Mouse (Mus musculus): Measurements from ENCODE around the gene Elmo1. TPM values are rescaled to one million over a fixed set of nuclear protein-coding genes. Genes with fewer than 3 reads are reported as not detected.

Gene Elmo1
- polyA plus RNA-seq, 1 experiment from 2014 or later = 17.4 TPM

- no peak for ATAC-seq (ENCODE audit: insufficient number of reproducible peaks, low FRiP score, low TSS enrichment, low read depth)
- Histone ChIP-seq H3K9me3 (no peaks in the 10 kb centered on the region), H3K4me1 (no peaks in the 10 kb centered on the region), H3K4me2 (no peak overlapping the region), H3K27me3 (no peaks in the 10 kb centered on the region), H3K4me3 (no peak overlapping the region), H3K9ac (no peak overlapping the region), H3K36me3 (no peaks in the 10 kb centered on the region), H3K27ac (no peak overlapping the region)
- WGBS = 49% methylated on average over 5 of the region's 5 CpGs
These were observed 27.1 kb upstream of the Elmo1 start for GRCm38 (mm10) chr13:20063331-20063730.

GRCm38 (mm10) chr13:20072043-20072442 lies 18.4 kb upstream of the Elmo1 start:
- H3K36me3 ChIP-seq = no peaks in the 10 kb centered on the region
- no peak overlapping the region for H3K4me3 ChIP-seq
- H3K9me3 ChIP-seq = no peaks in the 10 kb centered on the region
- ATAC-seq (ENCODE audit: insufficient number of reproducible peaks, low FRiP score, low TSS enrichment, low read depth) = no peak
- no peak overlapping the region for H3K9ac ChIP-seq
- no peak overlapping the region for H3K27ac ChIP-seq
- H3K4me1 ChIP-seq = no peaks in the 10 kb centered on the region
- no peak overlapping the region for H3K4me2 ChIP-seq
- no peaks in the 10 kb centered on the region for H3K27me3 ChIP-seq

- Histone ChIP-seq H3K4me1 (no peaks in the 10 kb centered on the region), H3K9ac (no peak overlapping the region), H3K36me3 (no peaks in the 10 kb centered on the region), H3K4me2 (no peak overlapping the region), H3K9me3 (no peaks in the 10 kb centered on the region), H3K4me3 (no peak overlapping the region), H3K27me3 (no peaks in the 10 kb centered on the region), H3K27ac (no peak overlapping the region)
- no peak for ATAC-seq (ENCODE audit: insufficient number of reproducible peaks, low FRiP score, low TSS enrichment, low read depth)
- 78% methylated on average over 5 of the region's 5 CpGs for WGBS
These were observed 17.4 kb upstream of the Elmo1 start for GRCm38 (mm10) chr13:20072994-20073393.

DNA sequence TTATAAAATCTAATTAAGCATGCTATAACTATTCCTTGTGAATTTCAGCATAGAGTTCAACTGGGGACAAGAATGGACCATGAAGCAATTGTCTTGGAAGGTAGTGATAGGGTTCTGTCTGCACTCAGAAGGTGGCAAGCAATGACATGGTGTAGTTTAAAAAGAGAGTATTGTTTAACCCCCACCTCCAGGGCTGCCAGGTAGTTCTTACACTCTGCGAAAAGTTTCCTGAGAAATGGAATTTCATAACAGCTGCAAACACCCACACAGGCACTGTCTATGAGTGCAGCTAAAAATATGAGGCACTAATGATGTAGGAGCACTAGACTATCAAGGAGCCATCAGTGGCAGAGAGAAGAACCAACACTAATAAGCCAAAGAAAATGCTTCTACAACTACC lies 13.9 kb upstream of the Elmo1 start:
- ATAC-seq (ENCODE audit: insufficient number of reproducible peaks, low FRiP score, low TSS enrichment, low read depth) = no peak
- no peak overlapping the region for H3K27ac ChIP-seq
- 76% methylated on average over 1 of the region's 1 CpGs for WGBS

DNA sequence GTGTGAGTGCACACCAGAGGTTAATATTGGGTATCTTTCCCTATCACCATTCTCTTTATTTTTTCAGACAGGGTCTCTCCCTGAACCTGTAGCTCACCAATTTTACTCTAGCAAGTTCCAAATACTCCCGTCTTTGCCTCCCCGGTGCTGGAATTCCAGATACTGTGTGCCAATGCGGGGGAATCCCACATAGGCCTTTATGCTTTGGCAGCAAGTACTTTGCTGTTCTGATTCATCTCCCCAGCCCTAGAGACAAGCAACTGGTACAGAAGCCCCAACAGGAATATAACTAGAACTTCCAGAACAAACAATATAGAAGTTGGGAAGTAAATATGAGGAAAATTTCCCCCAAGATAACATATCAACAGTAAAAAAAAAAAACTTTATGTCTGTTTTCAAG lies 13.2 kb upstream of the Elmo1 start:
- no peak for ATAC-seq (ENCODE audit: insufficient number of reproducible peaks, low FRiP score, low TSS enrichment, low read depth)
- H3K4me2 ChIP-seq = no peak overlapping the region
- no peaks in the 10 kb centered on the region for H3K9me3 ChIP-seq
- H3K9ac ChIP-seq = no peak overlapping the region
- H3K27me3 ChIP-seq = no peaks in the 10 kb centered on the region
- H3K27ac ChIP-seq = no peak overlapping the region
- H3K4me1 ChIP-seq = no peaks in the 10 kb centered on the region
- no peaks in the 10 kb centered on the region for H3K36me3 ChIP-seq
- no peak overlapping the region for H3K4me3 ChIP-seq
- 84% methylated on average over 3 of the region's 3 CpGs for WGBS

More for the DNA sequence above, 13.9 kb upstream of the Elmo1 start:
- no peaks in the 10 kb centered on the region for H3K9me3 ChIP-seq
- no peak overlapping the region for H3K4me2 ChIP-seq
- H3K4me3 ChIP-seq = no peak overlapping the region
- no peaks in the 10 kb centered on the region for H3K36me3 ChIP-seq
- no peak overlapping the region for H3K9ac ChIP-seq
- no peaks in the 10 kb centered on the region for H3K4me1 ChIP-seq
- no peaks in the 10 kb centered on the region for H3K27me3 ChIP-seq

DNA sequence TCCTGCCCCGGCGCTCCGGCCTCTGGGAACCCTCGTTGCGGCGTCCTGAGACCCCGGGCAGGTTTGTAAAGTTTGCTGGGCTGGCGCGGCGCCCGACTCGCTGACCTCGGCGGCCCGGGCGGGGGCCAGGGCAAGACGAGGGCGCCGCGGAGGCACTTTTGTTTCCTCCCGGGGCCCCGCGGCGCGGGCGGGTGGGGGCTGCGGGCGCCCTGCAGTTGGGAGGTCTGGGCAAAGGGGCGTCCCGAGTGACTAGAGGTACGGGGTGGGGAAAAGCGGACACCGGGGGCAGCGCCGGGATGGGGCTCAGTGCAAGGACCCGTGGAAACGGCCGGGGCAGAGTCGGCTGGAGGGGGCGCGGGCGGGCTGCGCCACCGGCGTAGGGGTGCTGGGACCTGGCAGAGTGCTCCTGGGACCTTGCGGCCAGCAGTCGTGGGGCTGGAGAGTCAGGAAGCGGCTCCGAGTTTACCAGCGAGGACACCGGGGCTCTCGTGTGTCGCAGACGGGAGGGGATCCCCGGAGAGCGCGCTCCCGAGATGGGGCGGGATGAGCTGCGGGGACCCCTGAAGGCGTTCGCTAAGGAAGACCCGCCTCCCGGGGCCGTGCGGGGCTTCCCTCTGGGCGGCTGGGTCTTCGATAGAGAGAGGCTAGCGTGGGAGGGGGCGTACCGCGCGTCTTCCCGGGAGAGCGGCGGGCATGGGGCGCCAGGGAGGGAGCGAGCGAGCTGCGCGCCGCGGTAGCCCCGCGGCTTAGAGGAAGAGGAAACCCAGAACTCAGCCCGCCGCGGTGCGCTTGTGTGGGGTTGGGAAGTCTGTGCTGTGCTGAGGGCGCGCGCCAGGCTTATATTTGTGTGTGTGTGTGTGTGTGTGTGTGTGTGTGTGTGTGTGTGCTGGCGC lies 561 bp downstream of the Elmo1 start:
- Histone ChIP-seq H3K9ac (peak overlapping the region; percentile 72), H3K27me3 (peaks cover 6% of the 10 kb centered on the region; the same call in 1 of the 2 replicates), H3K9me3 (no peaks in the 10 kb centered on the region), H3K36me3 (no peaks in the 10 kb centered on the region), H3K4me1 (peaks cover 21% of the 10 kb centered on the region), H3K4me3 (peak overlapping the region; percentile 66), H3K27ac (peak overlapping the region; percentile 82), H3K4me2 (peak overlapping the region; percentile 98)
- under 1% methylated on average over 92 of the region's 93 CpGs for WGBS
- ATAC-seq (ENCODE audit: insufficient number of reproducible peaks, low FRiP score, low TSS enrichment, low read depth) = 0 out of 2 replicates have a peak, but pooled peaks have one; percentile 55

DNA sequence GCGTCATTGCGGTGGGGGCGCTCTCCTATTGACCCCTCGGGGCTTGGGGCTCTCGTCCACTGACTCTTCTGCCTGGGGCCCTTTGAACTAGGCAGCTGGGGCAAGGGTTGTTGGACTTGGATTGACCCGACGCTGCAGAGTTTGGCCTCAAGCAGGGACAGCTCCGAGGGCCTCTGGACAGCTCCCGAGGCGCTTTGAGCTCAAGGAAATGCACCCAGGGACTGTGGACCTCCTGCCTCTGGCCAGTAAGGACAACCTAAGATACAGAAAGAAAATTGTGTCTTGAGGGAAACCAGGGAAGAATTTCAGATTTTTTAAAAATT lies 1.2 kb downstream of the Elmo1 start:
- 0 out of 2 replicates have a peak overlapping the region, but pooled peaks have one; percentile 82 for H3K27ac ChIP-seq
- peaks cover 6% of the 10 kb centered on the region; the same call in 1 of the 2 replicates for H3K27me3 ChIP-seq
- under 1% methylated on average over 9 of the region's 10 CpGs for WGBS
- no peak for ATAC-seq (ENCODE audit: insufficient number of reproducible peaks, low FRiP score, low TSS enrichment, low read depth)
- H3K4me3 ChIP-seq = peak overlapping the region; percentile 66
- H3K9me3 ChIP-seq = no peaks in the 10 kb centered on the region
- peak overlapping the region; percentile 98 for H3K4me2 ChIP-seq
- peaks cover 21% of the 10 kb centered on the region for H3K4me1 ChIP-seq
- no peaks in the 10 kb centered on the region for H3K36me3 ChIP-seq
- H3K9ac ChIP-seq = no peak overlapping the region; the same call in 1 of the 2 replicates

GRCm38 (mm10) chr13:20092301-20092700 lies 1.9 kb downstream of the Elmo1 start:
- no peak overlapping the region for H3K4me2 ChIP-seq
- H3K36me3 ChIP-seq = no peaks in the 10 kb centered on the region
- H3K27me3 ChIP-seq = peaks cover 6% of the 10 kb centered on the region; the same call in 1 of the 2 replicates
- no peak for ATAC-seq (ENCODE audit: insufficient number of reproducible peaks, low FRiP score, low TSS enrichment, low read depth)
- H3K4me1 ChIP-seq = peaks cover 21% of the 10 kb centered on the region
- no peaks in the 10 kb centered on the region for H3K9me3 ChIP-seq
- H3K9ac ChIP-seq = no peak overlapping the region
- H3K27ac ChIP-seq = no peak overlapping the region
- no peak overlapping the region for H3K4me3 ChIP-seq
- 81% methylated on average over 3 of the region's 3 CpGs for WGBS

- Histone ChIP-seq H3K9ac (no peak overlapping the region), H3K4me1 (peaks cover 21% of the 10 kb centered on the region), H3K27me3 (peaks cover 6% of the 10 kb centered on the region; the same call in 1 of the 2 replicates), H3K9me3 (no peaks in the 10 kb centered on the region), H3K4me2 (no peak overlapping the region), H3K36me3 (no peaks in the 10 kb centered on the region), H3K4me3 (no peak overlapping the region), H3K27ac (no peak overlapping the region)
- no peak for ATAC-seq (ENCODE audit: insufficient number of reproducible peaks, low FRiP score, low TSS enrichment, low read depth)
- 69% methylated on average over 19 of the region's 19 CpGs for WGBS
These were observed 3.1 kb downstream of the Elmo1 start for GRCm38 (mm10) chr13:20093307-20094045.

DNA sequence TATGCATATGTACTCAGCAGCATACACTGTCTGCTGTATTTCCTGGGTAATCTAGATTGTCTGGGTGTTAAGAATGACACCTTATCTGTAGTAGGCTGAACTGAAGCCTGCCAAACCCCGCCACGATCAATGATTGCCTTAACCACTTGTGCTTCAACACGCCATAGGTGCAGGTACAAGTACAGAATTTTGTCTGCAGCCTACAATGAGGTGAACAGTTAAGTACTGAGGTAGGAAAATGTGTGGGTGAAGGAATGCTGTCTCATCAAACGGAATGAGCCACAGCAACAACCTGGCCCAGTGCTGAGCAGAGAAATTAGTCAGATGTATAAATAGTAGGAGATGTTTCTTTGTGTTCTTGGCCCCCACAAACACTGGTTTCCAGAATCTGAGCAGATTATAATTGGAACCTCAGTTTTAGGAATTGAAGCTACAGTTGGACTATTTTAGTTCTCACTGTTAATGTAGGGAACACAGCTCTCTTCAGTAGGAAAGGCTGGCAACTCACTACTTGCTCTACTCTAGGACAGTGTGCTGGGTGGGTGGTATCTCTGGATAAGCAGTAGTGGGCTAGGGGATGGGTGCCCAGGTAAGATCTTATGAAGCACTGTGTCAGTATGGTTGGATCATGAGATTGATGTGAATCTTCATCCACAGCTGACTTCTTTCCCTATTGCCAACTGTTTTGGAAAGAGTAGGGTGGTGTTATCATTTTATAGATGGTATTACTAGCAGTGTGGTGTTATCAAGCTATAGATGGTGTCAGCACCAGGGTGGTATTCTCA lies 4.7 kb downstream of the Elmo1 start:
- Histone ChIP-seq H3K36me3 (no peaks in the 10 kb centered on the region), H3K4me1 (peaks cover 16% of the 10 kb centered on the region), H3K4me2 (no peak overlapping the region), H3K9me3 (no peaks in the 10 kb centered on the region), H3K27ac (no peak overlapping the region), H3K9ac (no peak overlapping the region), H3K4me3 (no peak overlapping the region), H3K27me3 (no peaks in the 10 kb centered on the region)
- ATAC-seq (ENCODE audit: insufficient number of reproducible peaks, low FRiP score, low TSS enrichment, low read depth) = no peak
- 83% methylated on average over 4 of the region's 4 CpGs for WGBS

DNA sequence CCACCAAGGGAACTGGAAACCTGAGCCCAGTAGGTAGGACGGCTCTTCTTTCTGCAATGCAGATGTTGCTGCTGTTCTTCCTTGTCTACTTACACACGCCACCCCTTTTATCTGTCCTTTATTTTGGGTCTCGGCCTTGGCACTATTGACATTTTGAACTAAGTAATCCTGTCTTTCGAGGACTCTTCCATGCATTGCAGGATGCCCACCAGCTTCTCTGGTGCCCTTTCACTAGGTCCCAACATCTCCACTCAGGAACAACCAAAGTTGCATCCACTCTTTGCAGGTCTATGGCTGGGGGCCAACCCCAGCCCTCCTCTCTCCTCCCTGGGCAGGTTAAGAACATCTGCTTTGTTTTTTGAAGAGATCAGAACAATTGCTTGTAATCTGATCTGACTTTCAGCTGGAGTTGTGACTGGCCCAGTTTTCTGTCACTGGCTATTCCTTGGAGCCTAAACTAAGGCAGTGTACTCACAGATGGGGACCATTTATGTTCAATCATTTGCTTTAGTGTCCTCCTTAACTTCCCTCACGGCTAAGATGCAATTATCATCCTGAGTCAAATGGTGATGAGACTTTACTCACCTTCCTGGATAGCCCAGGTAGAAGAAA lies 6.7 kb downstream of the Elmo1 start:
- 63% methylated on average over 5 of the region's 5 CpGs for WGBS
- Histone ChIP-seq H3K9me3 (no peaks in the 10 kb centered on the region), H3K27ac (no peak overlapping the region), H3K4me3 (no peak overlapping the region), H3K36me3 (no peaks in the 10 kb centered on the region), H3K9ac (no peak overlapping the region), H3K4me1 (peaks cover 5% of the 10 kb centered on the region; the same call in 1 of the 2 replicates), H3K4me2 (no peak overlapping the region), H3K27me3 (no peaks in the 10 kb centered on the region)
- no peak for ATAC-seq (ENCODE audit: insufficient number of reproducible peaks, low FRiP score, low TSS enrichment, low read depth)
